Mouse (Mus musculus) c-Kit-positive CD71-positive TER-119-positive erythroid progenitor cells, embryonic 14.5 days (primary cell): ENCODE results near the gene Lmbr1l.
A peak's percentile ranks its signal among the peaks of the same experiment; 100 is the strongest.

ENCODE experiments used
- DNase-seq: peaks from one replicate; pipeline ENCODE4 v3.0.0-alpha.2; 2013; ENCODE audit warnings: low spot score

Lmbr1l gene

GRCm38 (mm10) chr15:98895635-98896589 is 22.1 kb downstream of the Lmbr1l start:
- no peak for DNase-seq

DNA sequence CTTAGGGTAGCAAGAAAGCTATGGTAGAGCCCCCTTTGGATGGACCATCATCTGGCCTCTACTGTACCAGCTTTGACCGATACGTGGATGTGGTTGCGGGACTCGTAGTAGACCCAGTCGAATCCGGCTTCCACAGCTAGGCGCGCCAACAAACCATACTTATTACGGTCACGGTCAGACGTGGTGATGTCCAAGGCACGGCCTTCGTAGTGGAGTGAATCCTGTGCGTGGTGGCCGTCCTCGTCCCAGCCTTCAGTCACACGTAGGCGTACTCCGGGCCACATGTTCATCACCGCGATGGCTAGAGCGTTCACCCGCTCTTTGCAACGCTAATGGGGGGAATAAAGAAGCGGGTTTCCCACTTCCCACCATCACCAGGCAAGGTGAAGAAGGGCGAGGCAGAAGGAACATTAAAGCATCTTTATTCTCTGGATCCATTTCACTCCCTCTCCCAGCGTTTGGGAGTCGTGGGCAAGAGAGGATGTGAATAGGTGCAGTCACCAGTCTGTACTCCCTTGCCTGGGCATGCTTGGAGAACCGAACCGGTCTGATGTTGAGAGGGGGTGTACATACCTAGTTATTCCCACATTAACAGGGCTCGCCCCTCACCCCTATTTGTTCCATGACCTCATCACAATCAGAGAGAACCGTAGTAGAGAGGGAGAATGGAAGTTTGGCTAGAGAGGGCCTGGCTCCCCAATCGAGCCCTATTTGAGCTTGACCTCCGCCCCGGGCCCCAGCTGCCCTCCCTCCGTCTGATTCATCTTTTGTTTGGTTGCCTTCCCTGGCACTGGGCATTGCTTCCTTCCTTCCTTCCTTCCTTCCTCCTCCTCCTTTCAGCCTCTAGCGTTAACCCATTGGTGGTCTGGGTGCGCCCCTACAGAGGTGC is 23.0 kb downstream of the Lmbr1l start:
- no peak for DNase-seq

DNA sequence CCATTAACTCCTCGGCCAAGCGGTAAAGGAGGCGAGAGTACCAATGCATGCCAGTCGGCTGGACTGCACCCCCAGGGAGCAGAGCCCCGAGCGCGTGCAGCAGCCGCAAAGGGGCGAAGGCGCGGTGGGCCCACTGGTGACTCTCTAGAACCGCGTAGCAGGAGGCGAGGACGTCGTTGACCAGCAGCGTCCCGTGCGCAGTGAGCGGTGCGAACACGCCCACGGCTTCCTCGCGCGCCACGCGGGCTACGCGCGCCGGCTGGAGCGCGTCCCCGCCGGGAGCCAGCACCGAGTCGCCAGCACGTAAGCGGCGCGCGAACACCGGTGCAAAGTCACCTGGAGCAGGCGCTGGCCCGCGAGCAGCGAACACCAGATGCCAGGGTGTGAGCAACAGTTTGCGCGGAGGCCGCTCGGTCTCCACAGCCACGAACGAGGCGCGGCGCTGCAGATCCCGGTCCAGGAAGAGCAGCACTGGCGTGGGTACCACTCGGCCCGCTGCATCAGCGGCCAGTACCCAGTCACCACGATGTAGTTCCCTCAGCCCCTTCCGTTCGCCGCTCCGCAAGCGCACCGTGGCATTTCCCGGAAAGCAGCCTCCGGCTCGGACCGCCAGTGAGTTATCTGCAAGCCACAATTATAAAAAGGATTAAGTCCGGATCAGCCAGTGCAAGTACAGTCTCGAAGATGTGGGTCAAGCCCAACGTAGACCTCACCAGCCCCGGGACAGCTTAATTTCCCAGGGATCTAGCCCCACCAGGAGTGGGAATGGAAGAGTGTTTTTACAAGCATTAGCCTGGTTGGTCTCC is 23.9 kb downstream of the Lmbr1l start, which contains the start of gene Rhebl1:
Gene Rhebl1 (minus strand): TSS at position 601 of the 806 bp plus-strand sequence.
- DNase-seq = no peak

DNA sequence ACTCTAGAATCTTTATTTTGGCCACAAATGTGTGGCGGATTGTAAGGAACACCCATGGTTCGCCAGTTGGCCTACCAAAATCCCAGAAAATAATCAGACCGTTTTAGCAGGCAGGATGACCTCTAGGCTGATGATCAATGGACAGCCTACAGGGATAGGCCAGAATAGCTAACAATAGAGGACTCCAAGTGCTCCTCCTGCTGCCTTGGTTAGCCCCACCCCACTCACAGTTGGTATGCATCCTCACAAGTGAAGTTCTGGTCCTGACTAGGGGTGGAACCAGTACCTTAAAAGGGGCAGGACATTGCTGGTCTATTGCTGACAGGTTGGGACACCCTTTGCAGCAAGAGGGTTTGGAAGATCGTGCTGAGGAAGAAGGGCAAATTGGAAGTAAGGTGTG is 25.0 kb downstream of the Lmbr1l start:
- no peak for DNase-seq

DNA sequence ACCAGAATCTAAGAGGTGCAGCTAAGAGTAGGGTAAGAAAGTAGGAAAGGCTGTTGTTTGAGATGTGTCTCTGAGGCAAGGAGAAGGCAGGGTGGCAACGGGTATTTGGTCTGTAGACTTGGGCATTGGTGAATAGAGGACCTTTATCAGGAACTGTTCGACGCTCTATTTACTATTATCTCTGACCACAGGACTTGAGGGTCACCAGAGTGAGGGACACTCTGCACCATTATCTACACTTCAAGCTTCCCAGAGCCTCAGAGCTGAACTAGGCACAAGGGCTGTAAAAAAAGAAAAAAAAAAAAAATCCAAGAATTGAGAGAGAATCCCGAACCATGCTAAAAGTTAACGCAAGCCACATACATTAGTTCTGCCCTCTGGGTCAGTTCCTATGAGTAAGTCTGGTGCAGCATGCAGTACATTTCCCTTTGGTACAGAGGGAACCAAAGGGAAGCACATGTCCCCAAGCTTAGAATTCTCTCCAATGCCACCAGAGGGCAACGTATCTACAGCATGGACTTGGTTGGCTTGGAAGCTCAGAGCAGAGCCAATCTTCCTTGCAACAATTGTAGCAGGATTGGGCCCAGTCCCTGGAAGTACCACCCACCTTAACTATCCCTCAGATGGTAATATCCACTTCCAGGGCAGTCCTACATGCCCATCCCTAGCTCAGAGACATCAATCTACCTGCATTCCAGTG is 26.0 kb downstream of the Lmbr1l start:
- DNase-seq = no peak

DNA sequence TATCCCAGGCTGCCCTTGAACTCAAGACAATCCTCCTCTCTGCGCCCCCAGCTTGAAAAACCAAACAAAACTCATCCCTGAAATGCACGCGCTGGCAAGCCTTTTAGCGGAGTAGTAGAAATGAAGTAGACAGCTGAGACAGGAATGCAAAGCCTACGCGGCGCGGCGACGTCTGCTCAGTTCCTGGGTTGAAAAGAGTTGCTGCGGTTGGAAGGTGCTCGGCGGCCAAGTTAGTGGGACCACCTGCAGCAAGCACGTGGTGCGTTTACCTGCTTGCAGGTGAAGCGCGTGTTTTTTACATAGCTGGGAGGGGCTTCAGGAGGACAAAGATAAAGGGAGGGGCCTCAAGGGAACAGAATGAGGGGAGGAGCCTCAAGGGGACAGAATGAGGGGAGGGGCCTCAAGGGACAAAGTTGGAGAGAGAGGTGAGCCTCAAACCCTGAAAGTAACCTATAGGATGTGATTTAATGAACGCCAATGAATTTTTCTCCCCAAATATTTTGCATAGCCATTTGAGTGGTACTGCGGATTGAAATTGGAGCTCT is 26.8 kb downstream of the Lmbr1l start:
- no peak for DNase-seq

- no peak for DNase-seq
Measured at GRCm38 (mm10) chr15:98887526-98887925, 30.5 kb downstream of the Lmbr1l start.

GRCm38 (mm10) chr15:98886667-98887387 is 31.2 kb downstream of the Lmbr1l start:
- DNase-seq = no peak

DNA sequence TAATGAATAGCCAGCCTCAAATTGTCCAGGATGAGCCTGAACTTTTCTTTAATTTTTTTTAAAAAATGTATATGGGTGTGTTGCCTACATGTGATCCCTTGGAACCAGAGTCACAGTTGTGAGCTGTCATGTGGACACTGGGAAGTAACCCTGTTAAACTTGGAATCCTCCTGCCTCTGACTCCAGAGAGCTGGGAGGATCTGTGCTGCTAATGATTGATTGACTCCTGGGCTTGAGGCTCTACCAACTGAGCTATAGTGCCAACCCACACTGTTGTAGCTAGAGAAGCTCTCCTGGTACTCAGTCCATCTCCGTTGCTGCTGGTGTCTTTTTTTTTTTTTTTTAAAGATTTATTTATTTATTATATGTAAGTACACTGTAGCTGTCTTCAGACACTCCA is 33.9 kb downstream of the Lmbr1l start:
- no peak for DNase-seq

DNA sequence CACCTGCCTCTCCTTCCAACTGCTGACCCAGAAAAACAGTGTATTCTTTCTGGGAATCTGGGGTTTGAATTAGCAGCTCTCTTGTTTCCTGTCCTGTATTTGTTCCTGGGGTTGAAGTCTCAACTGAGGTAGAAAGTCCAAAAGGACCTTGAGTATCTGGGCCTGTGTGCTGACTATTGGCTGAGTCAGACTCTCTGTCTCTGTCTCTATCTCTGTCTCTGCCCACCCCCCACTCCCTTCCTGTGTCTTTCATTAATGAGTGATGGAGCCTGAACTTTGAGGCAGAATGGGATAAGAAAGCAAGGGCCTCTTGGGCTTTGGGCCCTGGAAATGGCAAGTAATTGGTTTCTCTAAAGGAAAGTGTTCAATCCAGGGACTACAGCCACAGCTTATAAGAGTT is 34.4 kb downstream of the Lmbr1l start:
- DNase-seq = no peak

GRCm38 (mm10) chr15:98881656-98882008 is 36.4 kb downstream of the Lmbr1l start:
- DNase-seq = no peak

- DNase-seq = peak; percentile 94
Measured at GRCm38 (mm10) chr15:98880978-98881655, 36.9 kb downstream of the Lmbr1l start.

DNA sequence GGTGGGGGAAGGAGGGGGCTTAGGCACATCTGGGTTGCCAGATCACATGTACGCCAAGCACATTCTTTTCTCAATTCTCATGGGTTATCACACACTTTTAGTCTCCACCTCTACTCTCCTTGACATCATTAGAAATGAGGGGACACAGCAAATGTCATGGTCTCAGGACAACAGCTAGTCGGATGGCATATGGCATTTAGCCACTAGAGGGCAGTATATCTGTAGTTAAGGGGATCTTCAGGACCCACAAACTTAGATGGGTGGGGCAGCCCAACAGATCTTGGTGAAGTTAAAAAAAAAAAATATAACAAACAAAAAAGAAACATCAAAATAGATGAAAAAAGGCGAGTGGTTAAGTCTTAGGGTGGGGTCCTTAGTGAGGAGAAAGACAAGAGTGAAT is 40.7 kb downstream of the Lmbr1l start:
- DNase-seq = peak; percentile 85

DNA sequence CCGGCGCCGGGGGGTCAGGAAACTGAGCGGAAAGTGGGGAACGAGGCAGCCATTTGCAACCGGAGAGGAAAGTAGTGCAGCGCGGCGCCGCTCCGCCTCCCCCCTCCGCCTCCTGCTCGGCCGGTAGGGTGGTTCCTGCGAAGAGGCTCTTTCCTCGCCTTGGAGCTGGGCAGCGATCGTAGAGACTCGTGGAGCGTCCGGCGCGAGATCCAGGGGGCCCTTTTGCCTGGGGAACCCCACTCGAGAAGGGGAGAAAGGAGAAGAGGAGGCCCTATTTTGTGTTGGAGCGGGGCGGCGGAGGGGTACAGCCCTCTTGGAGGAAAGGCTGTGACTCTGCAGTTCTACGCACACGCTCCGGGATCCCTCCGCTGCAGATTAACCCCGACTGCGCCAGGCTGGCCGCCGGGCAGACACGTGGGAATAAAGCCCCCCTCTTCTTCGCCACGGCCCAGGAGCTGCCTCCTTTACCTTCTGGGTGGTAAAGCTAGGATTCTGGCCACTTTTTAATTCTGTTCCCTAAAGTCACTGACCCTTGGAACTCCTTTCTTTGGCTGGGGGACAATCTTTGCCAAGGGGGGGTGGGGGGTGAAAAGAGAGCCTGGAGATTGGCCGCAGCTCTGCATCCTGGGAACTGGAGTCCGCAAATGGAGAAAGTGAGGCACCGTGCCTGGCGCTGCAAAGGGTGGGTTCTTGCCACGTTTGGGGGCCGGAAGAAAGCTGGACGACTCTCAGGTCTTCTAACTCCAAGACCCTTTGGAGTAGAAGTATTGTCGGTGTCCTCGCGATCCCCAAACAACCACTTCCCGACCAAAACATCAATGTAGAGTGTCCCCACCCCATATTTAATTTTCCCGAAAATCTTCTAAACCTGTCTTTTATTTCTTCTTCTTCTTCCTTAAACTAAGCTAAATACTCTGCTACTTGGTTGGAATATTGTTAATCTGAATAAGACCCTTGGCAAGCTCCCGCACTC is 45.8 kb downstream of the Lmbr1l start:
- DNase-seq = peak; percentile 92

DNA sequence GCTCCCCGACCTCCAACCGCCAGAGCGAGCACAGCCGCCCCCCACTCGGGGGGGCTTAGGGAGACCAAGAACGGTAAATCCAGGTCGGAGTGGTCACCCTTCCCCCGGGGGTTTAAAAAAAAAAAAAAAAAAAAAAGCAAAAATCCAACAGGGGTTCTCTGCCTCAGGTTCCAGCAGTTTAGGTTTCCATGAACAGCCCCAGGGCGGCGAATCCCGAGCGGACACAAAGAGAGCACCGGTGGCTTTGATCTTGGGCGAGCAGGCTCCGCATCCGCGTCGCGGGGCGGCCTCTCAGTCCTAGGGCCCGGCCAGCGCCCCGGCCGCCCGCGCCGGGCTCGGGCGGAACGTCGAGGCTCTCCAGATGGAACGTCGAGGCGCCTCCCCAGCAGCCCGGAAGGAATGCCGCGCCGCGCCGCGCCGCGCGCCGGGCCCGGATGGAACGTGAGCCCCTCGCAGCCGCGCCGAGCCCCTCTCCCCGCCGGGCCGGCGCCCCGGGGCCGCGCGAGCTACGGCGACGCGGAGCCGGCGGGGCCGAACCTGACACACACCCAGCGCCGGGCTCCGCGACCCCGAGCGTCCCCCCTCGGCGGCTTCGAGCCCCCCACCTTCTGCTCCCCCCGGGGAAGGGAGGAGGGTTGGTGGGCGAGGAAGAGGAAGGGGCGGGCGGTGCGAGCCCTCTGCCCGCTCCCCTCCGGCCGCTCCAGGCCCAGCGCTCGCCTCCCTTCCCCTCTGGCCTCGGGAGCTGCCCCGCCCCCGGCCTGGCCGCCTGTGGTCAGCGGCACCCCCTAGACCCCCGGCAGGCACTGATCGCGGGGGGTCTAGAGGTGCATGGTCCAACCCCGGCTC is 46.7 kb downstream of the Lmbr1l start, which contains the start of gene Kmt2d:
Gene Kmt2d (minus strand): TSS at position 135 of the 846 bp plus-strand sequence.
- DNase-seq = no peak

GRCm38 (mm10) chr15:98870179-98871069 is 47.6 kb downstream of the Lmbr1l start:
- no peak for DNase-seq
